Mouse (Mus musculus): ENCODE data around the gene Ccdc28a.

DNA sequence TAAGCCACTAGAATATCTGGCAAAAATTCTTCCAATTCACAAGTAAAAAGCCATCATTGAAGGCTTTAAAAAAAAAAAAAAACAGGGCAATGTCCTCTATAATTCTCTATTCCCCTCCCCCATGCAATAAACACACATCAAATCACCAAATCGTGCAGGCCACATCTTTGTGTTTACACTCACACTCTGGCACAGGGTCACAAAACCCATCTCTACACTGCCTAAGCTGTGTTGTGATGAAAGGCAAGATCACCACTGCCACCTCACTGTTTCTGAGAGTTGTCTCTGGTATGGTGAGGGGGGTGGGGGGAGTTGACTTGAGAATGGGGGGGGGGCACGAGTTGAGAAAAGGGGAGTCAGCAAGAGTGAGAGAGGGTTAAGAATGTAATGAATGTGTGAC is 57.5 kb downstream of the Ccdc28a start:
- no peak for TF ChIP-seq CTCF (conservative IDR thresholded peaks at IDR 0.05; ENCODE audit: insufficient read depth, insufficient read length, low read depth, low read length)
- no peak for TF ChIP-seq POLR2A (IDR thresholded peaks at IDR 0.05; ENCODE audit: low read depth, low read length)

All from kidney, adult 2 months (tissue).